Mouse (Mus musculus) brown adipose tissue, adult 24 weeks (tissue): ENCODE data around the gene Alpk1. TPM values are rescaled to one million over a fixed set of nuclear protein-coding genes. Genes with fewer than 3 reads are reported as not detected.

Experiments
- H3K27ac ChIP-seq: fragments of 200-500 bp; replicated peaks from 2 replicates; pipeline ENCODE4 v1.5.1; 2012; ENCODE audit warnings: low read depth, mild to moderate bottlenecking, low read length
- H3K4me1 ChIP-seq: fragments of 200-500 bp; 2 replicates; pipeline ENCODE4 v1.6.1; 2012; ENCODE audit warnings: low read length, mixed read lengths; ENCODE audit not compliant: control insufficient read depth, insufficient read depth, insufficient read length
- H3K4me3 ChIP-seq: fragments of 200-500 bp; 2 replicates; pipeline ENCODE4 v1.5.1; 2012; ENCODE audit warnings: low read depth, mild to moderate bottlenecking, low read length, moderate library complexity; ENCODE audit not compliant: insufficient read depth
- polyA plus RNA-seq: library from polyadenylated mRNA; stranded (reverse); fragments of >200 nt; gene quantifications from 2 replicates; pipeline ENCODE4 v1.2.4, GENCODE M21; 2012; ENCODE audit not compliant: missing spikeins, insufficient read depth, insufficient read length

The Alpk1 gene
- polyA plus RNA-seq, 1 experiment, result 0.63 TPM

- no peak overlapping the region for H3K4me3 ChIP-seq
- H3K4me1 ChIP-seq, result no peaks in the 10 kb centered on the region
- no peak overlapping the region for H3K27ac ChIP-seq
Observed at GRCm38 (mm10) chr3:127705139-127705514, 75.2 kb downstream of the Alpk1 start.

- Histone ChIP-seq H3K4me1 (no peaks in the 10 kb centered on the region), H3K4me3 (no peak overlapping the region), H3K27ac (no peak overlapping the region)
Observed at GRCm38 (mm10) chr3:127701196-127701825, 79.0 kb downstream of the Alpk1 start.

- Histone ChIP-seq H3K4me3 (no peak overlapping the region), H3K4me1 (no peaks in the 10 kb centered on the region), H3K27ac (no peak overlapping the region)
Observed at GRCm38 (mm10) chr3:127698636-127699035, 81.7 kb downstream of the Alpk1 start.

- no peak overlapping the region for H3K27ac ChIP-seq
- H3K4me1 ChIP-seq, result no peaks in the 10 kb centered on the region
- H3K4me3 ChIP-seq, result no peak overlapping the region
Observed at GRCm38 (mm10) chr3:127696541-127696940, 83.8 kb downstream of the Alpk1 start.

GRCm38 (mm10) chr3:127694802-127695771 is 85.2 kb downstream of the Alpk1 start:
- Histone ChIP-seq H3K4me3 (no peak overlapping the region), H3K4me1 (no peaks in the 10 kb centered on the region), H3K27ac (no peak overlapping the region)

GRCm38 (mm10) chr3:127691230-127691629 is 89.1 kb downstream of the Alpk1 start:
- Histone ChIP-seq H3K4me3 (no peak overlapping the region), H3K27ac (no peak overlapping the region), H3K4me1 (no peaks in the 10 kb centered on the region)

- no peaks in the 10 kb centered on the region for H3K4me1 ChIP-seq
- H3K27ac ChIP-seq, result no peak overlapping the region
- no peak overlapping the region for H3K4me3 ChIP-seq
Observed at GRCm38 (mm10) chr3:127679703-127680102, 100.6 kb downstream of the Alpk1 start.

GRCm38 (mm10) chr3:127661646-127662531 is 118.4 kb downstream of the Alpk1 start:
- Histone ChIP-seq H3K4me3 (no peak overlapping the region), H3K4me1 (no peaks in the 10 kb centered on the region), H3K27ac (no peak overlapping the region)

- no peak overlapping the region for H3K27ac ChIP-seq
- no peaks in the 10 kb centered on the region for H3K4me1 ChIP-seq
- H3K4me3 ChIP-seq, result no peak overlapping the region
Observed at GRCm38 (mm10) chr3:127660712-127661111, 119.6 kb downstream of the Alpk1 start.

GRCm38 (mm10) chr3:127651742-127652653 is 128.3 kb downstream of the Alpk1 start:
- no peaks in the 10 kb centered on the region for H3K4me1 ChIP-seq
- no peak overlapping the region for H3K4me3 ChIP-seq
- no peak overlapping the region for H3K27ac ChIP-seq

GRCm38 (mm10) chr3:127646156-127646825 is 134.0 kb downstream of the Alpk1 start:
- Histone ChIP-seq H3K27ac (no peak overlapping the region), H3K4me3 (no peak overlapping the region), H3K4me1 (no peaks in the 10 kb centered on the region)

GRCm38 (mm10) chr3:127642211-127642610 is 138.1 kb downstream of the Alpk1 start:
- 0 out of 2 replicates have a peak, but pooled peaks cover 2% of the 10 kb centered on the region for H3K4me1 ChIP-seq
- no peak overlapping the region for H3K27ac ChIP-seq
- H3K4me3 ChIP-seq, result no peak overlapping the region

- no peak overlapping the region for H3K4me3 ChIP-seq
- H3K27ac ChIP-seq, result no peak overlapping the region
- H3K4me1 ChIP-seq, result 0 out of 2 replicates have a peak, but pooled peaks cover 2% of the 10 kb centered on the region
Observed at GRCm38 (mm10) chr3:127640762-127641700, 139.3 kb downstream of the Alpk1 start.
